12 mouse cellular contexts compared by ENCODE assay signal in genomic region chr17:63235821-63236220, GRCm38 (mm10).
"Had no signal": no experiment of that assay in that cellular context is flagged by ENCODE, and none has a peak within 500 bp of the region (broad histone marks: within the 10 kb centered on the region; RNA-seq: fewer than 3 reads in every experiment).

No protein-coding gene starts in this region.

- H3K27me3 ChIP-seq: limb, embryonic 13.5 days; midbrain, embryonic 12.5 days; neural tube, embryonic 15.5 days had no signal

- H3K9me3 ChIP-seq: limb, embryonic 13.5 days; midbrain, embryonic 12.5 days; neural tube, embryonic 15.5 days had no signal

- H3K4me1 ChIP-seq: midbrain, embryonic 12.5 days had no signal

- H3K36me3 ChIP-seq: limb, embryonic 13.5 days; midbrain, embryonic 12.5 days; neural tube, embryonic 15.5 days had no signal

- DNase-seq: kidney, adult 8-10 months; left cerebral cortex, postnatal 4 days; lung, adult 18-20 months; lung, postnatal 14 days; right cerebral cortex, adult 18-20 months; right cerebral cortex, postnatal 25 days; thymus, postnatal 36 days had no signal

- H3K4me2 ChIP-seq: limb, embryonic 13.5 days; midbrain, embryonic 12.5 days; neural tube, embryonic 15.5 days had no signal

- H3K27ac ChIP-seq: limb, embryonic 13.5 days; liver, embryonic 14.5 days; midbrain, embryonic 12.5 days; neural tube, embryonic 15.5 days had no signal

- H3K4me3 ChIP-seq: limb, embryonic 13.5 days; midbrain, embryonic 12.5 days; myocyte; neural tube, embryonic 15.5 days had no signal

- H3K9ac ChIP-seq: limb, embryonic 13.5 days; liver, embryonic 14.5 days; midbrain, embryonic 12.5 days; neural tube, embryonic 15.5 days had no signal
